Mouse (Mus musculus) brain, embryonic 18.5 days (tissue): Measurements from ENCODE around the gene Acvr2b.

Experiments
- DNase-seq: peaks from one replicate; pipeline ENCODE4 v3.0.0-alpha.2; 2012; ENCODE audit warnings: low read depth, low spot score

Acvr2b gene

GRCm38 (mm10) chr9:119408898-119409664 lies 7.2 kb downstream of the Acvr2b start:
- DNase-seq, result no peak

- DNase-seq, result no peak
These were observed 7.9 kb downstream of the Acvr2b start for GRCm38 (mm10) chr9:119409864-119410263.

GRCm38 (mm10) chr9:119418025-119418424 lies 16.1 kb downstream of the Acvr2b start:
- no peak for DNase-seq

- DNase-seq, result no peak
These were observed 18.0 kb downstream of the Acvr2b start for GRCm38 (mm10) chr9:119419852-119420438.

- no peak for DNase-seq
These were observed 23.5 kb downstream of the Acvr2b start for GRCm38 (mm10) chr9:119425217-119425975.

- no peak for DNase-seq
These were observed 24.1 kb downstream of the Acvr2b start for GRCm38 (mm10) chr9:119425976-119426415.

- DNase-seq, result no peak
These were observed 24.6 kb downstream of the Acvr2b start for GRCm38 (mm10) chr9:119426483-119426882.

- DNase-seq, result peak; percentile 34
These were observed 28.4 kb downstream of the Acvr2b start for GRCm38 (mm10) chr9:119430311-119430710.

GRCm38 (mm10) chr9:119435855-119436254 lies 33.9 kb downstream of the Acvr2b start:
- no peak for DNase-seq

GRCm38 (mm10) chr9:119438065-119438464 lies 36.1 kb downstream of the Acvr2b start:
- DNase-seq, result no peak

- DNase-seq, result no peak
These were observed 36.6 kb downstream of the Acvr2b start for GRCm38 (mm10) chr9:119438498-119439000.

- peak; percentile 86 for DNase-seq
These were observed 43.0 kb downstream of the Acvr2b start, which contains the start of gene Exog for GRCm38 (mm10) chr9:119444738-119445429. Gene Exog, plus strand, starts transcription at chr9:119444943.

- DNase-seq, result no peak
These were observed 43.8 kb downstream of the Acvr2b start for GRCm38 (mm10) chr9:119445737-119446136.

GRCm38 (mm10) chr9:119455967-119456366 lies 54.0 kb downstream of the Acvr2b start:
- DNase-seq, result no peak

GRCm38 (mm10) chr9:119457122-119457521 lies 55.2 kb downstream of the Acvr2b start:
- no peak for DNase-seq

- peak; percentile 28 for DNase-seq
These were observed 58.5 kb downstream of the Acvr2b start for GRCm38 (mm10) chr9:119460410-119460809.

GRCm38 (mm10) chr9:119465056-119465455 lies 63.1 kb downstream of the Acvr2b start:
- no peak for DNase-seq

- DNase-seq, result no peak
These were observed 63.7 kb downstream of the Acvr2b start for GRCm38 (mm10) chr9:119465595-119465994.

- no peak for DNase-seq
These were observed 67.9 kb downstream of the Acvr2b start for GRCm38 (mm10) chr9:119469691-119470353.

- DNase-seq, result no peak
These were observed 70.5 kb downstream of the Acvr2b start for GRCm38 (mm10) chr9:119472412-119472918.

- DNase-seq, result no peak
These were observed 71.1 kb downstream of the Acvr2b start for GRCm38 (mm10) chr9:119473011-119473410.
